Mouse (Mus musculus) kidney, adult 2 months (tissue): ENCODE results near the gene Cdc14b.

ENCODE experiments used
- CTCF ChIP-seq: fragments of 200-500 bp; conservative IDR thresholded peaks from 2 replicates; pipeline ENCODE4 v1.5.1; 2011; ENCODE audit warnings: low read depth, mild to moderate bottlenecking, control low read depth, low read length, moderate library complexity, mixed read lengths; ENCODE audit not compliant: insufficient read depth, insufficient read length
- POLR2A ChIP-seq: fragments of 200-500 bp; IDR thresholded peaks from one replicate; pipeline ENCODE4 v1.6.1; 2011; ENCODE audit warnings: low read depth, low read length, control low read depth

DNA sequence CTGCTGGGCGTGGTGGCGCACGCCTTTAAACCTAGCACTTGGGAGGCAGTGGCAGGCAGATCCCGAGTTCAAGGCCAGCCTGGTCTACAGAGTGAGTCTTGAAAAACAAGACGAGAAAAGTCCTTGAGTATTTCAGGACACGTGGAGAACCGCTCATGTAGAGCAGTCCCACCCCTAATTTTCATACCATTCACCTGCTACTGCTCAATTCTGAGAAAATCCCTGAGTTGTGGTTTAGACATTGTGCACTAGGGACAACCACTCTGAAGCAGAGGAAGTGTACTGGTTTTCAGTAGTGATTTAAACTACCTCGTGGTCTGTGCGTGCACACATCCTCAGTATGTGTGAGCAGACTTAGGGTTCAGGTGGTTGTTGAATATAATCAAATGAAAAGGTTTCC lies 89.5 kb downstream of the Cdc14b start:
- TF ChIP-seq POLR2A (no peak), CTCF (no peak)
